Comparison of ENCODE assay signal across 8 mouse cellular contexts in genomic region chr11:75172151-75173094, GRCm38 (mm10). TPM values are rescaled to one million over a fixed set of nuclear protein-coding genes. Genes with fewer than 3 reads are reported as not detected.
DNase-seq lines count a peak whose midpoint lies in the region; ATAC-seq and TF ChIP-seq lines count a peak whose summit lies in the region.

No protein-coding gene starts in this region.

- no peaks in the 10 kb centered on the region for H3K9me3 ChIP-seq in hindbrain, embryonic 11.5 days (ENCODE audit: control insufficient read depth, low read length)
- H3K9me3 ChIP-seq in liver, embryonic 16.5 days (replicated peaks; ENCODE audit: control insufficient read depth, low read length), result no peaks in the 10 kb centered on the region

- H3K36me3 ChIP-seq in hindbrain, embryonic 11.5 days (ENCODE audit: control insufficient read depth, insufficient read depth, low read length), result no peaks in the 10 kb centered on the region
- no peaks in the 10 kb centered on the region for H3K36me3 ChIP-seq in liver, embryonic 16.5 days (ENCODE audit: control insufficient read depth, insufficient read depth)

- peak; percentile 6; the same call in 1 of the 2 replicates for ATAC-seq in hindbrain, embryonic 11.5 days (ENCODE audit: low FRiP score)
- no peak for ATAC-seq in liver, embryonic 16.5 days (ENCODE audit: low read depth)

- TF ChIP-seq CTCF in layer of hippocampus, adult 2 months (conservative IDR thresholded peaks at IDR 0.05), result no peak

- peaks cover 28% of the 10 kb centered on the region for H3K4me1 ChIP-seq in hindbrain, embryonic 11.5 days (replicated peaks; ENCODE audit: control insufficient read depth, insufficient read depth, low read length)
- H3K4me1 ChIP-seq in liver, embryonic 16.5 days (ENCODE audit: control insufficient read depth, low read depth, low read length), result peaks cover 47% of the 10 kb centered on the region

- H3K4me3 ChIP-seq in layer of hippocampus, adult 2 months, result peak overlapping the region; percentile 76
- H3K4me3 ChIP-seq in hindbrain, embryonic 11.5 days (ENCODE audit: low read depth, low read length), result peak overlapping the region; percentile 62
- H3K4me3 ChIP-seq in liver, embryonic 16.5 days (ENCODE audit: low read depth, low read length), result peak overlapping the region; percentile 70

- WGBS in hindbrain, embryonic 11.5 days, result under 1% methylated on average over 71 of the region's 75 CpGs
- under 1% methylated on average over 75 of the region's 75 CpGs for WGBS in liver, embryonic 16.5 days (ENCODE audit: insufficient replicate concordance)

- peak overlapping the region; percentile 98 for H3K27ac ChIP-seq in layer of hippocampus, adult 2 months
- H3K27ac ChIP-seq in hindbrain, embryonic 11.5 days (ENCODE audit: low read depth, low read length), result no peak overlapping the region
- H3K27ac ChIP-seq in liver, embryonic 16.5 days (ENCODE audit: low read length), result no peak overlapping the region

- peak; percentile 63 to 71 for DNase-seq in layer of hippocampus, adult 2 months (ENCODE audit: low spot score in 2 of 2)
- DNase-seq in layer of hippocampus, adult 8-10 months (ENCODE audit: low spot score in 2 of 2), result no peak
- DNase-seq in Muller cell, postnatal 12 days (ENCODE audit: inconsistent ontology term), result peak; percentile 61
- DNase-seq in cerebellum, postnatal 14 days, result peak; percentile 66 to 68
- peak; percentile 64 for DNase-seq in hindbrain, embryonic 11.5 days (ENCODE audit: low spot score)
- peak; percentile 71 for DNase-seq in right cerebral cortex, postnatal 4 days
- DNase-seq in urinary bladder, postnatal 25 days (ENCODE audit: low spot score), result no peak

- H3K4me2 ChIP-seq in hindbrain, embryonic 11.5 days (replicated peaks; ENCODE audit: low read depth, low read length), result peak overlapping the region; percentile 76
- H3K4me2 ChIP-seq in liver, embryonic 16.5 days (ENCODE audit: low read depth, low read length), result peak overlapping the region; percentile 91

- peaks cover 59% of the 10 kb centered on the region for H3K27me3 ChIP-seq in hindbrain, embryonic 11.5 days (ENCODE audit: control insufficient read depth, insufficient read depth, low read length)
- peaks cover 72% of the 10 kb centered on the region for H3K27me3 ChIP-seq in liver, embryonic 16.5 days (ENCODE audit: control insufficient read depth, insufficient read depth, low read depth, low read length)

- peak overlapping the region; percentile 47; the same call in 1 of the 2 replicates for H3K9ac ChIP-seq in hindbrain, embryonic 11.5 days (ENCODE audit: low read depth, low read length)
- H3K9ac ChIP-seq in liver, embryonic 16.5 days (ENCODE audit: low read depth, low read length), result no peak overlapping the region

RNA-seq across cellular contexts. Expression of gene Hic1, which starts 3.1 kb away (rescaled TPM):
- total RNA-seq in layer of hippocampus, adult 2 months (2021), result 1 to 10 TPM; 3.8 to 3.9 TPM
- total RNA-seq in layer of hippocampus, adult 8-10 months (2022), result 1 to 10 TPM; 2.9 to 4.9 (median 3.9) TPM
- polyA plus RNA-seq in hindbrain, embryonic 11.5 days (2014; fragmentation: Nextera tagmentation; extraction: Ambion mirVana), result 0.90 and 1.5 TPM in 2 replicates
- polyA plus RNA-seq in liver, embryonic 16.5 days (2015; fragmentation: Nextera tagmentation; extraction: Ambion mirVana), result 0.44 and 1.0 TPM in 2 replicates

RNA-seq across cellular contexts. Expression of gene Ovca2, which starts 6.2 kb away (rescaled TPM):
- total RNA-seq in layer of hippocampus, adult 2 months (2021), result 10 to 100 TPM; 19.3 to 22.4 TPM
- total RNA-seq in layer of hippocampus, adult 8-10 months (2022), result 10 to 100 TPM; 15.6 to 23.4 (median 19.8) TPM
- 28.0 and 31.0 TPM in 2 replicates for polyA plus RNA-seq in hindbrain, embryonic 11.5 days (2014; fragmentation: Nextera tagmentation; extraction: Ambion mirVana)
- 8.7 and 9.6 TPM in 2 replicates for polyA plus RNA-seq in liver, embryonic 16.5 days (2015; fragmentation: Nextera tagmentation; extraction: Ambion mirVana)

RNA-seq across cellular contexts. Expression of gene Dph1, which starts 18.6 kb away (rescaled TPM):
- 10 to 100 TPM; 30.7 to 31.4 TPM for total RNA-seq in layer of hippocampus, adult 2 months (2021)
- total RNA-seq in layer of hippocampus, adult 8-10 months (2022), result 10 to 100 TPM; 28.9 to 38.6 (median 30.9) TPM
- 14.1 and 18.8 TPM in 2 replicates for polyA plus RNA-seq in hindbrain, embryonic 11.5 days (2014; fragmentation: Nextera tagmentation; extraction: Ambion mirVana)
- 9.1 and 10.6 TPM in 2 replicates for polyA plus RNA-seq in liver, embryonic 16.5 days (2015; fragmentation: Nextera tagmentation; extraction: Ambion mirVana)

RNA-seq across cellular contexts. Expression of gene Rtn4rl1, which starts 21.2 kb away (rescaled TPM):
- total RNA-seq in layer of hippocampus, adult 2 months (2021), result 100 to 1,000 TPM; 104 to 110 TPM
- 100 to 1,000 TPM in 2 of 4 experiments, 10 to 100 TPM in 2; 80.7 to 110 (median 97.3) TPM for total RNA-seq in layer of hippocampus, adult 8-10 months (2022)
- 2.4 and 2.8 TPM in 2 replicates for polyA plus RNA-seq in hindbrain, embryonic 11.5 days (2014; fragmentation: Nextera tagmentation; extraction: Ambion mirVana)
- polyA plus RNA-seq in liver, embryonic 16.5 days (2015; fragmentation: Nextera tagmentation; extraction: Ambion mirVana), result 0.44 and 0.48 TPM in 2 replicates

Comparison
In these comparisons a context has a peak if more than half of its experiments do, and no peak if none do; other contexts are left out.
1. DNase-seq: peak in layer of hippocampus, adult 2 months (2 of 2), Muller cell, postnatal 12 days (single experiment), cerebellum, postnatal 14 days (2 of 2), hindbrain, embryonic 11.5 days (single experiment) and right cerebral cortex, postnatal 4 days (single experiment); none in layer of hippocampus, adult 8-10 months (0 of 2) and urinary bladder, postnatal 25 days (single experiment).
2. Peak in every context shown above with its lines, with median percentiles within 50 percentile points of each other: H3K4me3 ChIP-seq.